Mouse (Mus musculus) effector memory CD4-positive, alpha-beta T cell, adult 7 months (primary cell): ENCODE data around the gene R3hdml. TPM values are rescaled to one million over a fixed set of nuclear protein-coding genes. Genes with fewer than 3 reads are reported as not detected.

Experiments
- polyA plus RNA-seq: library from polyadenylated mRNA; unstranded; fragments of 100-300 nt; shearing (Covaris generic); gene quantifications from one replicate; pipeline ENCODE4 v1.2.1, GENCODE M21; 2017

R3hdml gene
- not detected for polyA plus RNA-seq

DNA sequence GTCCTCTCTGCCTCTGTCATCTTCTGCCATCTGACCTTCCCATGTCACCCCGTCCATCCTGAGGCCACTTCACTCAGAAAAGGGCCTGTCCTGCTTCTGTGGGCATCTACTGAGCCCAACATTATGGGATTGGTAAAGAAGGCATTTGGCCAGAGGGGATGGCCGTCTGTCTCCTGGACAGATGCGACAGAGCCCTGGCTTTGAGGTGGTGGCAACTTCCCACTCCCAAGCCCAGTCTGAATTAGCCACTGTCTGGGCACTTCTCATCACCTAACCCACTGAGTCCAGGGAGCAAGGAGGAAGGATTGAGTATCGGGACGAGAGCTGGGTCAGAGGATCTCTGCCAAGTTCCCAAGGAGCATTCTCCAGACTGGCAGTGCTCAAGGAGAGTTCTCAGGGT, at the start of gene R3hdml:
Gene R3hdml (plus strand): TSS at position 301 of the 400 bp plus-strand sequence.

GRCm38 (mm10) chr2:163472466-163472851, 19.7 kb upstream of the R3hdml start, which contains the start of gene Fitm2:
Fitm2 (minus strand) TSS chr2:163472629.

GRCm38 (mm10) chr2:163506300-163507004, 14.3 kb downstream of the R3hdml start, which contains the start of gene Hnf4a:
Hnf4a (plus strand) TSS chr2:163506808.

Other genes with a start within 250 kb of the R3hdml start
- not detected for gene Jph2, start 94.3 kb upstream of the R3hdml start, polyA plus RNA-seq
- gene Oser1, start 67.6 kb upstream of the R3hdml start, polyA plus RNA-seq: 216 TPM
- gene Gdap1l1, start 53.8 kb upstream of the R3hdml start, polyA plus RNA-seq: not detected
- gene Fitm2, start 19.7 kb upstream of the R3hdml start, polyA plus RNA-seq: 1.8 TPM
- gene Hnf4a, start 14.5 kb downstream of the R3hdml start, polyA plus RNA-seq: not detected
- gene Ttpal, start 110.0 kb downstream of the R3hdml start, polyA plus RNA-seq: 45.5 TPM
- 541 TPM for gene Serinc3, start 152.8 kb downstream of the R3hdml start, polyA plus RNA-seq
- 2.9 TPM for gene Pkig, start 166.1 kb downstream of the R3hdml start, polyA plus RNA-seq